Mouse (Mus musculus) right cerebral cortex, postnatal 4 days (tissue): ENCODE data around the gene Usp54.
A peak's percentile ranks its signal among the peaks of the same experiment; 100 is the strongest.
"Not testable (repeated sequence)": the region's sequence is repeated elsewhere in the genome, so short reads cannot be mapped to it uniquely, and the experiment has no call there.

Source experiments
- DNase-seq: peaks from one replicate; pipeline ENCODE4 v3.0.0-alpha.2; 2022

The Usp54 gene

GRCm38 (mm10) chr14:20654690-20655421, 14.0 kb upstream of the Usp54 start:
- no peak for DNase-seq

- no peak for DNase-seq
Observed at GRCm38 (mm10) chr14:20651722-20652256, 10.9 kb upstream of the Usp54 start.

- DNase-seq = no peak
Observed at GRCm38 (mm10) chr14:20651000-20651399, 10.1 kb upstream of the Usp54 start.

- DNase-seq = no peak
Observed at GRCm38 (mm10) chr14:20646381-20646780, 5.5 kb upstream of the Usp54 start.

GRCm38 (mm10) chr14:20645547-20645946, 4.7 kb upstream of the Usp54 start:
- DNase-seq = no peak

GRCm38 (mm10) chr14:20641438-20641875, 594 bp upstream of the Usp54 start:
- no peak for DNase-seq

- DNase-seq = peak; percentile 14
Observed at GRCm38 (mm10) chr14:20639918-20640619, 794 bp downstream of the Usp54 start.

GRCm38 (mm10) chr14:20638702-20639101, 2.2 kb downstream of the Usp54 start:
- DNase-seq = no peak

GRCm38 (mm10) chr14:20637818-20638574, 2.9 kb downstream of the Usp54 start:
- DNase-seq = no peak

- not testable (repeated sequence) for DNase-seq
Observed at GRCm38 (mm10) chr14:20636968-20637367, 3.9 kb downstream of the Usp54 start.

GRCm38 (mm10) chr14:20635546-20635945, 5.3 kb downstream of the Usp54 start:
- DNase-seq = no peak

- no peak for DNase-seq
Observed at GRCm38 (mm10) chr14:20631253-20631652, 9.6 kb downstream of the Usp54 start.

- DNase-seq = no peak
Observed at GRCm38 (mm10) chr14:20626971-20627370, 13.9 kb downstream of the Usp54 start.

- no peak for DNase-seq
Observed at GRCm38 (mm10) chr14:20626447-20626846, 14.4 kb downstream of the Usp54 start.

GRCm38 (mm10) chr14:20622907-20623306, 18.0 kb downstream of the Usp54 start:
- DNase-seq = no peak

- no peak for DNase-seq
Observed at GRCm38 (mm10) chr14:20622412-20622811, 18.5 kb downstream of the Usp54 start.

- DNase-seq = no peak
Observed at GRCm38 (mm10) chr14:20621903-20622302, 19.0 kb downstream of the Usp54 start.

GRCm38 (mm10) chr14:20619131-20619530, 21.7 kb downstream of the Usp54 start:
- DNase-seq = no peak

- no peak for DNase-seq
Observed at GRCm38 (mm10) chr14:20618211-20618610, 22.7 kb downstream of the Usp54 start.

GRCm38 (mm10) chr14:20616421-20616820, 24.4 kb downstream of the Usp54 start:
- no peak for DNase-seq

GRCm38 (mm10) chr14:20615075-20615474, 25.8 kb downstream of the Usp54 start:
- DNase-seq = no peak

- no peak for DNase-seq
Observed at GRCm38 (mm10) chr14:20612820-20613219, 28.0 kb downstream of the Usp54 start.

GRCm38 (mm10) chr14:20610146-20610545, 30.7 kb downstream of the Usp54 start:
- DNase-seq = no peak
